Mouse (Mus musculus): Measurements from ENCODE around the gene Rlbp1.

Rlbp1 gene

GRCm38 (mm10) chr7:79398426-79398825, 11.6 kb upstream of the Rlbp1 start:
- no peak for TF ChIP-seq POU5F1 (IDR thresholded peaks at IDR 0.05; ENCODE audit: borderline replicate concordance, low read length)
- Histone ChIP-seq H3K27me3 (ENCODE audit: insufficient read depth, low read length) (no peaks in the 10 kb centered on the region), H3K36me3 (ENCODE audit: insufficient read depth, low read length) (peaks cover 46% of the 10 kb centered on the region)

GRCm38 (mm10) chr7:79397446-79397963, 10.7 kb upstream of the Rlbp1 start:
- Histone ChIP-seq H3K4me3 (replicated peaks; ENCODE audit: low read length) (peak overlapping the region; percentile 69), H3K4me1 (replicated peaks; ENCODE audit: low read depth, low read length) (peaks cover 92% of the 10 kb centered on the region), H3K36me3 (ENCODE audit: insufficient read depth, low read length) (peaks cover 37% of the 10 kb centered on the region), H3K27me3 (ENCODE audit: insufficient read depth, low read length) (no peaks in the 10 kb centered on the region), H3K9me3 (ENCODE audit: low read length) (no peaks in the 10 kb centered on the region)
- TF ChIP-seq CTCF (conservative IDR thresholded peaks at IDR 0.05; ENCODE audit: low read length) = no peak
- no peak for TF ChIP-seq POU5F1 (IDR thresholded peaks at IDR 0.05; ENCODE audit: borderline replicate concordance, low read length)
- TF ChIP-seq NANOG (IDR thresholded peaks at IDR 0.05; ENCODE audit: borderline replicate concordance, low read length) = no peak

More at GRCm38 (mm10) chr7:79398426-79398825, 11.6 kb upstream of the Rlbp1 start:
- Histone ChIP-seq H3K9me3 (ENCODE audit: low read length) (no peaks in the 10 kb centered on the region), H3K4me3 (replicated peaks; ENCODE audit: low read length) (peak overlapping the region; percentile 69), H3K4me1 (replicated peaks; ENCODE audit: low read depth, low read length) (peaks cover 91% of the 10 kb centered on the region)

GRCm38 (mm10) chr7:79395186-79395585, 8.3 kb upstream of the Rlbp1 start:
- Histone ChIP-seq H3K4me3 (replicated peaks; ENCODE audit: low read length) (peak overlapping the region; percentile 94; the same call in 1 of the 2 replicates), H3K36me3 (ENCODE audit: insufficient read depth, low read length) (peaks cover 14% of the 10 kb centered on the region), H3K9me3 (ENCODE audit: low read length) (no peaks in the 10 kb centered on the region), H3K27me3 (ENCODE audit: insufficient read depth, low read length) (no peaks in the 10 kb centered on the region), H3K4me1 (replicated peaks; ENCODE audit: low read depth, low read length) (peaks cover 83% of the 10 kb centered on the region)
- TF ChIP-seq CTCF (conservative IDR thresholded peaks at IDR 0.05; ENCODE audit: low read length) = no peak
- no peak for TF ChIP-seq POU5F1 (IDR thresholded peaks at IDR 0.05; ENCODE audit: borderline replicate concordance, low read length)
- no peak for TF ChIP-seq NANOG (IDR thresholded peaks at IDR 0.05; ENCODE audit: borderline replicate concordance, low read length)

GRCm38 (mm10) chr7:79394666-79395065, 7.8 kb upstream of the Rlbp1 start:
- peak overlapping the region; percentile 94 for H3K4me3 ChIP-seq (replicated peaks; ENCODE audit: low read length)
- H3K36me3 ChIP-seq (ENCODE audit: insufficient read depth, low read length) = peaks cover 11% of the 10 kb centered on the region
- no peak for TF ChIP-seq POU5F1 (IDR thresholded peaks at IDR 0.05; ENCODE audit: borderline replicate concordance, low read length)
- TF ChIP-seq NANOG (IDR thresholded peaks at IDR 0.05; ENCODE audit: borderline replicate concordance, low read length) = peak; percentile 62
- H3K9me3 ChIP-seq (ENCODE audit: low read length) = no peaks in the 10 kb centered on the region
- H3K27me3 ChIP-seq (ENCODE audit: insufficient read depth, low read length) = no peaks in the 10 kb centered on the region
- peaks cover 81% of the 10 kb centered on the region for H3K4me1 ChIP-seq (replicated peaks; ENCODE audit: low read depth, low read length)

- Histone ChIP-seq H3K9me3 (ENCODE audit: low read length) (no peaks in the 10 kb centered on the region), H3K27me3 (ENCODE audit: insufficient read depth, low read length) (no peaks in the 10 kb centered on the region), H3K36me3 (ENCODE audit: insufficient read depth, low read length) (peaks cover 11% of the 10 kb centered on the region), H3K4me1 (replicated peaks; ENCODE audit: low read depth, low read length) (peaks cover 79% of the 10 kb centered on the region), H3K4me3 (replicated peaks; ENCODE audit: low read length) (peak overlapping the region; percentile 94)
- TF ChIP-seq POU5F1 (IDR thresholded peaks at IDR 0.05; ENCODE audit: borderline replicate concordance, low read length) = no peak
- TF ChIP-seq NANOG (IDR thresholded peaks at IDR 0.05; ENCODE audit: borderline replicate concordance, low read length) = no peak
- no peak for TF ChIP-seq CTCF (conservative IDR thresholded peaks at IDR 0.05; ENCODE audit: low read length)
Measured at GRCm38 (mm10) chr7:79393924-79394323, 7.1 kb upstream of the Rlbp1 start.

- Histone ChIP-seq H3K4me3 (replicated peaks; ENCODE audit: low read length) (peak overlapping the region; percentile 94), H3K4me1 (replicated peaks; ENCODE audit: low read depth, low read length) (peaks cover 79% of the 10 kb centered on the region), H3K36me3 (ENCODE audit: insufficient read depth, low read length) (peaks cover 11% of the 10 kb centered on the region), H3K9me3 (ENCODE audit: low read length) (no peaks in the 10 kb centered on the region), H3K27me3 (ENCODE audit: insufficient read depth, low read length) (no peaks in the 10 kb centered on the region)
- TF ChIP-seq CTCF (conservative IDR thresholded peaks at IDR 0.05; ENCODE audit: low read length) (peak; percentile 63), POU5F1 (IDR thresholded peaks at IDR 0.05; ENCODE audit: borderline replicate concordance, low read length) (no peak), NANOG (IDR thresholded peaks at IDR 0.05; ENCODE audit: borderline replicate concordance, low read length) (no peak)
Measured at GRCm38 (mm10) chr7:79392860-79393513, 6.1 kb upstream of the Rlbp1 start.

GRCm38 (mm10) chr7:79391883-79392649, 5.2 kb upstream of the Rlbp1 start, which contains the start of gene Fanci:
Gene Fanci (plus strand): TSS chr7:79391929.
- Histone ChIP-seq H3K36me3 (ENCODE audit: insufficient read depth, low read length) (peaks cover 11% of the 10 kb centered on the region), H3K4me1 (replicated peaks; ENCODE audit: low read depth, low read length) (peaks cover 80% of the 10 kb centered on the region), H3K27me3 (ENCODE audit: insufficient read depth, low read length) (no peaks in the 10 kb centered on the region), H3K4me3 (replicated peaks; ENCODE audit: low read length) (peak within 1 kb of the TSS; percentile 94), H3K9me3 (ENCODE audit: low read length) (no peaks in the 10 kb centered on the region)
- no peak for TF ChIP-seq NANOG (IDR thresholded peaks at IDR 0.05; ENCODE audit: borderline replicate concordance, low read length)
- TF ChIP-seq CTCF (conservative IDR thresholded peaks at IDR 0.05; ENCODE audit: low read length) = no peak
- TF ChIP-seq POU5F1 (IDR thresholded peaks at IDR 0.05; ENCODE audit: borderline replicate concordance, low read length) = no peak

GRCm38 (mm10) chr7:79391471-79391870, 4.6 kb upstream of the Rlbp1 start:
- TF ChIP-seq CTCF (conservative IDR thresholded peaks at IDR 0.05; ENCODE audit: low read length) (no peak), NANOG (IDR thresholded peaks at IDR 0.05; ENCODE audit: borderline replicate concordance, low read length) (no peak), POU5F1 (IDR thresholded peaks at IDR 0.05; ENCODE audit: borderline replicate concordance, low read length) (no peak)
- Histone ChIP-seq H3K4me3 (replicated peaks; ENCODE audit: low read length) (peak overlapping the region; percentile 94), H3K36me3 (ENCODE audit: insufficient read depth, low read length) (peaks cover 8% of the 10 kb centered on the region), H3K4me1 (replicated peaks; ENCODE audit: low read depth, low read length) (peaks cover 81% of the 10 kb centered on the region), H3K27me3 (ENCODE audit: insufficient read depth, low read length) (no peaks in the 10 kb centered on the region), H3K9me3 (ENCODE audit: low read length) (no peaks in the 10 kb centered on the region)
